Mouse (Mus musculus) erythroblast, adult 5-6 weeks (primary cell): ENCODE measurements around the gene Cope. TPM values are rescaled to one million over a fixed set of nuclear protein-coding genes. Genes with fewer than 3 reads are reported as not detected.
A peak's percentile ranks its signal among the peaks of the same experiment; 100 is the strongest.

Experiments used
- ATAC-seq: replicated peaks from 2 replicates; pipeline ENCODE4 v1.8.0; 2016; ENCODE audit warnings: moderate number of reproducible peaks, mild to moderate bottlenecking, moderate TSS enrichment, inconsistent platforms; ENCODE audit not compliant: poor library complexity, low FRiP score, severe bottlenecking
- total RNA-seq, 2 experiments: library from RNA; stranded (forward) in 1 of 2; stranded (reverse) in 1 of 2; fragments of 150-400 nt in 1 of 2; fragments of 200-764, 138-1000 nt in 1 of 2; gene quantifications; 2 replicates each; pipeline versions ENCODE4 v1.2.3 to v1.2.4; 2015 to 2017; ENCODE audit warnings: low replicate concordance in 2 of 2

Gene Cope
- total RNA-seq, 2 experiments from 2014 or later = 36.9 to 89.2 TPM

DNA sequence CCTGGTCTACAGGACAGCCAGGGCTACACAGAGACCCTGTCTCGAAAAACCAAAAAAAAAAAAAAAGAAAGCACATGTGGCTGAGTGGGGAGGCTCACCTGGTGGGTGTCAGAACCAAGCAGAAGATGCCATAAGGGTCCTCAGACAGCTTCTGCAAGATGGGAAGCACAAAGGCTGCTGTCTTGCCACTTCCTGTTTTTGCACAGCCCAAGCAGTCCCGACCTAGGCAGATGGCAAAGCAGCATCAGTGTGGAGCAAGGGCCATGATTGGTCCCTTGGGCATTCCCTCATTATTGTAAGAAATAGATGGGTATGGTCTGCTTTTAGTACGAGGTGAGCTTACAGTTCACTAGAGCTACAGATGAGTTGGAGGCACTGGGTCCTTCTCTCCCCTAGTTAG, 1.4 kb upstream of the Cope start:
- no peak for ATAC-seq

DNA sequence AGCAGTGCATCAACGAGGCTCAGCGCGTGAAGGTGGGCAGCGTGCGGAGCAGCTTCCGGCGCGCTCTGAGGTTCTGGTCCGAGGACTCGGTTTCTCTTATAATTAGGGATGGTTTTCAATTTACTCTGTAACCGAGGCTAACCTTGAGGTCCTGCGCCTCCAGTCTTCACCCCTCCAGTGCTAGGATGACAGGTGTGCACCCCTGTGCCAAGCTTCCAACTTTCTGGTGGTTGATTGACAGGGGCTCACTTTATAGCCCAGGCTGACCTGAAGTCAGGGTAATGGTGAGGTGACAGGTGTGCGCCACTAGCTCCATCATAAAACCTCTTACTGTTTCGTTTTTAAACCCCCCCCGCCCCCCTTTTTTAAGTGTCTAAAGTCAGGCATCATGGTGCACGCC, 583 bp downstream of the Cope start:
- no peak; the same call in 1 of the 2 replicates for ATAC-seq

DNA sequence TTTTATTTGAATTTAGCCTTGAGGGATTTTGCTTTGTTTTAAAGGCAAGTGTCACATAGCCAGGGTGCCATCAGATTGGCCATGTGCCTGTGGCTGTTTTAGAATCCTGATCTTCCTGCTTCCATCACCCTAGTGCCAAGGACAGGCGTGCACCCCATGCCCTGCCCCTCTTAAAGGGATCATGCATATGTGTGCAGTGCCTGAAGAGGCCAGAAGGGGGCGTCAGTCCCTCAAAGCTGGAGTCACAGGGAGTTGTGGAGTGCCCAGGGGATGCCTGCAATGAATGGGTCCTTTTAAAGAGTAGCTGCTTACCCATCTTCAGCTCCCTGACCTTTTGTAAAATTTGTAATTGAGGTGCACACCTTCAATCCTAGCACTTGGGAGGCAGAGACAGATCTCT, 7.0 kb downstream of the Cope start:
- ATAC-seq = no peak

GRCm38 (mm10) chr8:70313399-70313798, 11.1 kb downstream of the Cope start:
- no peak for ATAC-seq

GRCm38 (mm10) chr8:70315624-70316510, 13.5 kb downstream of the Cope start, which contains the start of gene Cers1:
Gene Cers1, plus strand, starts transcription at chr8:70315775.
- no peak for ATAC-seq

- no peak for ATAC-seq
Measured at GRCm38 (mm10) chr8:70316511-70317504, 14.5 kb downstream of the Cope start.

DNA sequence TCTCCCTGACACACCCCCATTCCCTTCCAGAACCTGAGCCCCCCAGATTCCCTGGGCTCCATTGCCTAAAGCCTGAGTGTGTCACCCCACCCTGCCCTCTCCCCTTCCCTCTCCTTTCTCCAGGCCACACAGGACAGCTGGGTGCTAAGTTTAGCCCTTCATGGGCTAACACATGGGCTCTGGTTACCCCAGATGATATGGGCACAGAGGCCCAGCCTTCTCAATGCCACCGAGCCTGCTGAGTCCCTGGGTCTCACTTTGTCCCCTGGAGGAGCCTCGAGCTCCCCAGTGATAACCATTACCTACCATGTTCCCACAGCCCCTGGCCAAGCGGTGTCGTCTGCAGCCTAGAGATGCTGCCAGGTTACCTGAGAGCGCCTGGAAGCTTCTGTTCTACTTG, 15.6 kb downstream of the Cope start:
- no peak for ATAC-seq

GRCm38 (mm10) chr8:70323716-70324115, 21.4 kb downstream of the Cope start:
- no peak for ATAC-seq

DNA sequence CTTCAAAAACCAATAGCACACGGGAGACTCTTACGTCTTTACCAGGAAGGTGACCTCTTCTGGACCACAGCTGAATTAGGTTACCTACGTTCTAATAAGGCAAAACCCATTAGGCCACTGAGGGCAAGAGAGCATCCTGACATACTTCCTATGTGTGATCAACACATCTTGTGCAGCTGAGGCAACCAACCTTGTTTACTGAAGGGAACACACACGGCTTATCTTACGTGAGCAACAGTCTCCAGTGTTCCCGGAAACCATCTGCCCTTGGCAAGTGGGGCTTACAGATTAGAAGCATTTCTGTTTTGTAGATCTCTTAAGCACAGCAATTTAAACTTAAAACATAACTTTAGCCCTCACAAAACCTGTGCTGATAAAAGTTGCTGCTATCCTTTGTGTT, 25.2 kb downstream of the Cope start:
- ATAC-seq = peak; percentile 87

- no peak for ATAC-seq
Measured at GRCm38 (mm10) chr8:70329124-70329834, 27.0 kb downstream of the Cope start, which contains the start of gene Gdf1. Gene Gdf1, plus strand, starts transcription at chr8:70329817.

DNA sequence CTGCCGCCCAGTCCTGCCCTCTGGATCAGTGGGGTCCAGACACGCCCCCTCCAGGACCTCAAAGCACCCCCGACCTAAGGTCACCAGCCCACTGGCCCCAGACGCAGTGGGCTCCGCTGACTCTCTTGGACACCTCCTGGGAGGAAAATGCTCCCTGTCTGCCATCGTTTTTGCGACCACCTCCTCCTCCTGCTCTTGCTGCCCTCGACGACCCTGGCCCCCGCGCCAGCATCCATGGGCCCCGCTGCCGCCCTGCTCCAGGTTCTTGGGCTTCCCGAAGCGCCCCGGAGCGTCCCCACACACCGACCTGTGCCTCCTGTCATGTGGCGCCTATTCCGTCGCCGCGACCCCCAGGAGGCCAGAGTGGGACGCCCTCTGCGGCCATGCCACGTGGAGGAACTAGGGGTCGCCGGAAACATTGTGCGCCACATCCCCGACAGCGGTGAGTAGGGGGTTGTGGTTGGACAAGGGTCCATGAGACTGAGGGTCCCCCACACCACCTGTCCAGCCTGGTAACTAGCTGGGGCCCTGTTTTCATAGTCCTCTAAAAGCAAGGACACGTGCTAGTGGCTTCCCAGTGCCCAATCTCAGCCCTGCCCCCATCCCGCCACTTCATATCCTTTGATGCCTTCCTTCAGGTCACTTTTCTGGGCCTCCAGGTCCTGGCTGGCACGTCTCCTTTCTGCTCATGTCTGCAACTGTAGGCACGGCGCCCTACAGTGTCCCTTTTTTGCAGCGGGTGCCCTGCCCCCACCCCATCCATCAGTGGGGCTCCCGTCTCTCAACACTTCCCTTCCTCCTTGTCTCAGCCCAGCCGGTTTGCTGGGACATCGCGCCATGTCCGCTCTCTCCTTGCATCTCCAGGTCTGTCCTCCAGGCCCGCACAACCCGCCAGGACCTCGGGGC, 27.8 kb downstream of the Cope start:
- no peak for ATAC-seq

- no peak for ATAC-seq
Measured at GRCm38 (mm10) chr8:70330741-70331364, 28.5 kb downstream of the Cope start.

DNA sequence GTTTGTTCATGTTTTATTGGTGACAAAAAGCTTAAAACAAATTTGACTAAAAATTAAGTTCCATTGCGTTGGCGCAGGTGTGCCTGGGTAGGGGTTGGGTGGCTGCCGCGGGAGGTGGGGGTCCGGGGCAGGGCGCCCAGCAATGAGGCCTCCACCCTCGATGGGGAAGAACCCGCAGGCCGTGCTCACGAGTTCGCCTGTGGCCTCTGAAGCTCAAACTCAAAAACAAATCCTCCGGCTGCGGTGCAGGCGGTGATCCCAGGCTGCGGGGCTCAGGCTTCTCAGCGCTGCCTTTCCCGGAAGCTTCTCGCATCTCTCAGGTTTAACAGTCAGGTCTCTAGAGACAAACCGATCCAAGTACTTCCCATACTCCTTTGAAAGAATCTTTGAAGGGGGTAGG, 29.2 kb downstream of the Cope start:
- ATAC-seq = no peak

DNA sequence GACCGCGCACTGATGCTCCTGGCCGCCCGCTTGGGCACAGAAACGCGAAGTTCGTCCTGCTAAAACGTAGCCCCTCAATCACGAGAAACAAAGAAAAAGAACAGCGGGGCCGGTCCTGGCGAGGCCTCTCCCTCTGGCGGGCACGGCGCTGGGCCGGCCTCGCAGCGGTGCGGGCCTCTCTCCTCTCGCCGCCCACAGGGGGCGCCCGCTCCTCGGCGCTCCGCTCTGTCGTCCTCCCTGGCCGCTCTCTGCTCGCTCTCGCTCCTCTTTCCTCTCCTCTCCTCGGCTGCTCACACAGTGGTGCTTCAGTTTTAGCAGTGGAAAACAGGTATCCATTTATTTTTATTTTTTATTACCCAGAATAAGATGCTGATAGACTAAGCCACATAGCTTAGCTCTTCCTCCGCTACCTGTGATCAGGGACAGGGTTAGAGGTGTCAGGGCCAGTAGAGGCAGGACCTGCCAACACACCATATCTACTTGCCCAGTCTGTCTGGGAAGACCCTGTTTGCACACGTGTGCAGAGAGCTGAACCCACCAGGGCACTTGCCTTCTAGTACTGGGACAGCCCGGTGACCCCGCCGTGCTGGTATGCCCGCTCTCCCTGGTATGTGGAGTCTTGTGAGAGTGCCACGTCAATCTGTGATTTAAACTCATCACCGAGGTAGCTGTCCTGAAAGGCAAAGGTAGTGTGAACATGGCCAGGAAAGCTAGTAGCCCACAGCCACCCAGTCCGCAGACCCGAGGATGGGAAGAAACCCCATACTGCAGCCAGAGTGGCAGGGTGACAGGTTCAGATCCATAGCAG, 30.0 kb downstream of the Cope start:
- ATAC-seq = no peak

DNA sequence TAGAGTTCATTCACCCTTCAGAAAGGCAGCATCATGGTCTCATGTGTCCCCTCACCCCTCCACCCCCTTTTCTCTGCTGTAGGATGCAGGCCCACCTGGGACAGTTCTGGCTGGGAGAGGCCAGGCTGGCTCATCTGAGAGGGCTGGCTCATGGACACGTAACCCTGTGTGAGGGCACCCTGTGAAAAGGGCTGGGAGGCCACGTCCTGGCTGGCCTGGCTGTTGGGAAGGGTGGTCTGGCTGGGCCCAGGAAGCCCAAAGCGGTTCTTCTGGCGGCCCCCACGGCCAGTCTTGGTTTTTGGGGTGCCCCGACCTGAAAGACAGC, 30.5 kb downstream of the Cope start:
- no peak for ATAC-seq

- ATAC-seq = no peak
Measured at GRCm38 (mm10) chr8:70338931-70339330, 36.6 kb downstream of the Cope start.

GRCm38 (mm10) chr8:70340659-70341058, 38.3 kb downstream of the Cope start:
- no peak for ATAC-seq

DNA sequence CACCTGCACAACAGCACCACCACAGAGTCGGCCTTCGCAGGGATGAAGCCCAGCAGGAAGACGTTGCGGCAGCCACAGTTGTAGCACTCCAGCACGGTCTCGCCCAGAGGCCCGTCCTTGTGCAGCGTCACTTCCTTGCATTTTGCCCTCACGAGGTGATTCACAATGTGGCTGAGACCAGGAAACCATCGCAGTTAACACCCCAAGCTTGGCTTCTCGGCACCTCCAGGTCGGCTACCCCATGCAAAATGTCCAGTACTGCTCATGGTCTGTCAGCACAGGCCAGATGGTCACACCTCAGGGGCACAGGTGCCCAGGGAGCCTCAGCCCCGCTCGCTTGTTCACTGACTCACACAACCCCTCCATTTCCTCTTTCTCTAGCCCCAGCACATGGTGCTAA, 39.7 kb downstream of the Cope start:
- ATAC-seq = no peak
